Mouse (Mus musculus): ENCODE data around the gene Ttc28.
"Not testable (repeated sequence)": the region's sequence is repeated elsewhere in the genome, so short reads cannot be mapped to it uniquely, and the experiment has no call there.

Ttc28 gene

GRCm38 (mm10) chr5:110879584-110880374 is at the start of gene Ttc28:
Gene Ttc28, plus strand, starts transcription at chr5:110879803.
- peak; percentile 90 for DNase-seq

GRCm38 (mm10) chr5:110831036-110831720 is 48.4 kb upstream of the Ttc28 start:
- no peak for DNase-seq

GRCm38 (mm10) chr5:110835959-110836358 is 43.6 kb upstream of the Ttc28 start:
- DNase-seq, result peak; percentile 44

GRCm38 (mm10) chr5:110838016-110838415 is 41.6 kb upstream of the Ttc28 start:
- not testable (repeated sequence) for DNase-seq

- no peak for DNase-seq
These were observed 40.4 kb upstream of the Ttc28 start for GRCm38 (mm10) chr5:110839038-110839677.

- peak; percentile 97 for DNase-seq
These were observed 39.8 kb upstream of the Ttc28 start, which contains the start of the genes Hscb and Chek2 for GRCm38 (mm10) chr5:110839678-110840365. Gene Hscb, minus strand, starts transcription at chr5:110839777. Gene Chek2, plus strand, starts transcription at chr5:110839979.

GRCm38 (mm10) chr5:110840465-110840864 is 39.1 kb upstream of the Ttc28 start:
- peak; percentile 39 for DNase-seq

GRCm38 (mm10) chr5:110841046-110841862 is 38.3 kb upstream of the Ttc28 start:
- no peak for DNase-seq

- DNase-seq, result no peak
These were observed 26.6 kb upstream of the Ttc28 start for GRCm38 (mm10) chr5:110852990-110853389.

GRCm38 (mm10) chr5:110857091-110857490 is 22.5 kb upstream of the Ttc28 start:
- no peak for DNase-seq

GRCm38 (mm10) chr5:110859013-110859650 is 20.5 kb upstream of the Ttc28 start:
- DNase-seq, result peak; percentile 10

- DNase-seq, result no peak
These were observed 19.2 kb upstream of the Ttc28 start for GRCm38 (mm10) chr5:110860445-110860844.

- no peak for DNase-seq
These were observed 11.1 kb upstream of the Ttc28 start for GRCm38 (mm10) chr5:110868460-110868859.

- DNase-seq, result no peak
These were observed 10.3 kb upstream of the Ttc28 start for GRCm38 (mm10) chr5:110869242-110869669.

GRCm38 (mm10) chr5:110873160-110873559 is 6.4 kb upstream of the Ttc28 start:
- no peak for DNase-seq

- peak; percentile 14 for DNase-seq
These were observed 4.9 kb upstream of the Ttc28 start for GRCm38 (mm10) chr5:110874711-110875110.

- DNase-seq, result no peak
These were observed 4.3 kb upstream of the Ttc28 start for GRCm38 (mm10) chr5:110875286-110875685.

- DNase-seq, result no peak
These were observed 1.7 kb upstream of the Ttc28 start for GRCm38 (mm10) chr5:110877666-110878505.

- not testable (repeated sequence) for DNase-seq
These were observed 1.1 kb upstream of the Ttc28 start for GRCm38 (mm10) chr5:110878526-110878925.

- DNase-seq, result no peak
These were observed 561 bp upstream of the Ttc28 start for GRCm38 (mm10) chr5:110879042-110879441.
